In the genomic region with DNA sequence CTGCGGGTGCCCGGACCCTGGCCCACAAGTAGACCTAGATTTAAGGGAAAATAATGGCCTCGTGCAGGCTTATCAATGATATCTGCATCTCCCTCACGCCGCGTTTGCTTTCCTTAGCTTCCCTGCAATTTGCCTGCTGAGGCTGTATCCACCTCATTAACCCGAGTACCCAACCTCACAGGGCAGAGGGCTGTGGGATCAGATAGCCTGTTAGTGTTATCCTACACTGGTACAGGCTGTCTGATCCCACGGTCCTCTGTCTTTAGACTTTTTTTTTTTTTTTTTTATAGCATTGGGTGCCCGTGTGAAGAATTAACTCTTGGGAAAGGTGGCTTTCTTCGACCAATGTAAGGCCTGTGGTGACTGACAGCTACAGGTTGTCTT, we compare ENCODE assay signal across 20 mouse cellular contexts.
DNase-seq lines count a peak whose midpoint lies in the region; ATAC-seq and TF ChIP-seq lines count a peak whose summit lies in the region.
"Had no signal": no experiment of that assay in that cellular context is flagged by ENCODE, and none has a peak within 500 bp of the region (broad histone marks: within the 10 kb centered on the region; RNA-seq: fewer than 3 reads in every experiment).

No protein-coding gene starts in this region.

- no peak for TF ChIP-seq POLR2A in heart, adult 2 months (IDR thresholded peaks at IDR 0.05; ENCODE audit: insufficient read depth, low read depth, low read length)

- no peaks in the 10 kb centered on the region for H3K36me3 ChIP-seq in heart, embryonic 13.5 days
- H3K36me3 ChIP-seq in heart, adult 2 months (ENCODE audit: control insufficient read depth, insufficient read depth, low read length), result no peaks in the 10 kb centered on the region
- no peaks in the 10 kb centered on the region for H3K36me3 ChIP-seq in kidney, postnatal 0 days (ENCODE audit: insufficient read depth, low read length)
- H3K36me3 ChIP-seq in stomach, embryonic 14.5 days (ENCODE audit: control insufficient read depth, insufficient read depth, low read length), result no peaks in the 10 kb centered on the region
- no peaks in the 10 kb centered on the region for H3K36me3 ChIP-seq in stomach, postnatal 0 days (ENCODE audit: control insufficient read depth, insufficient read depth, low read length)
- H3K36me3 ChIP-seq: midbrain, embryonic 10.5 days; neural tube, embryonic 15.5 days had no signal

- no peaks in the 10 kb centered on the region for H3K9me3 ChIP-seq in heart, embryonic 13.5 days
- no peaks in the 10 kb centered on the region for H3K9me3 ChIP-seq in kidney, postnatal 0 days (replicated peaks; ENCODE audit: low read length)
- no peaks in the 10 kb centered on the region for H3K9me3 ChIP-seq in stomach, embryonic 14.5 days (ENCODE audit: control insufficient read depth, low read depth, low read length)
- H3K9me3 ChIP-seq in stomach, postnatal 0 days (ENCODE audit: control insufficient read depth, low read length), result no peaks in the 10 kb centered on the region
- H3K9me3 ChIP-seq: midbrain, embryonic 10.5 days; neural tube, embryonic 15.5 days had no signal

- H3K9ac ChIP-seq in heart, embryonic 13.5 days, result peak overlapping the region; percentile 44; the same call in 1 of the 2 replicates
- no peak overlapping the region for H3K9ac ChIP-seq in heart, adult 2 months (ENCODE audit: low read depth, low read length)
- no peak overlapping the region for H3K9ac ChIP-seq in kidney, postnatal 0 days (ENCODE audit: low read depth, low read length)
- no peak overlapping the region for H3K9ac ChIP-seq in stomach, embryonic 14.5 days (replicated peaks; ENCODE audit: low read depth, low read length)
- H3K9ac ChIP-seq in stomach, postnatal 0 days (ENCODE audit: low read length), result no peak overlapping the region
- H3K9ac ChIP-seq: neural tube, embryonic 15.5 days had no signal

- H3K4me2 ChIP-seq in heart, embryonic 13.5 days, result peak overlapping the region; percentile 53
- H3K4me2 ChIP-seq in kidney, postnatal 0 days (ENCODE audit: low read length), result peak overlapping the region; percentile 39
- H3K4me2 ChIP-seq in stomach, embryonic 14.5 days (replicated peaks; ENCODE audit: low read depth, low read length), result no peak overlapping the region
- no peak overlapping the region for H3K4me2 ChIP-seq in stomach, postnatal 0 days (replicated peaks; ENCODE audit: low read depth)
- H3K4me2 ChIP-seq: liver, embryonic 11.5 days; neural tube, embryonic 15.5 days had no signal

- H3K27ac ChIP-seq in heart, embryonic 13.5 days (replicated peaks), result no peak overlapping the region
- no peak overlapping the region for H3K27ac ChIP-seq in heart, adult 2 months
- no peak overlapping the region for H3K27ac ChIP-seq in kidney, postnatal 0 days
- no peak overlapping the region for H3K27ac ChIP-seq in stomach, embryonic 14.5 days (ENCODE audit: low read length)
- H3K27ac ChIP-seq in stomach, postnatal 0 days (replicated peaks), result no peak overlapping the region
- H3K27ac ChIP-seq: hindbrain, postnatal 0 days; layer of hippocampus, adult 2 months; midbrain, embryonic 10.5 days; neural tube, embryonic 15.5 days had no signal

- 49% methylated on average over 10 of the region's 10 CpGs for WGBS in heart, embryonic 13.5 days
- 55% methylated on average over 10 of the region's 10 CpGs for WGBS in heart, adult 2 months
- 23% methylated on average over 10 of the region's 10 CpGs for WGBS in kidney, postnatal 0 days
- 79% methylated on average over 10 of the region's 10 CpGs for WGBS in stomach, embryonic 14.5 days
- 77% methylated on average over 10 of the region's 10 CpGs for WGBS in stomach, postnatal 0 days

- no peak for TF ChIP-seq EP300 in heart, adult 2 months (IDR thresholded peaks at IDR 0.05; ENCODE audit: insufficient read depth, low read depth, low read length)
- TF ChIP-seq EP300 in stomach, postnatal 0 days (optimal IDR thresholded peaks at IDR 0.05), result no peak

- DNase-seq in heart, adult 2 months, result no peak
- DNase-seq in kidney, postnatal 0 days (ENCODE audit: low spot score), result peak; percentile 67
- no peak for DNase-seq in kidney, adult 18-20 months
- DNase-seq in stomach, postnatal 0 days (ENCODE audit: low spot score), result no peak
- DNase-seq in retina, postnatal 1 day, result peak; percentile 25
- no peak for DNase-seq in spleen, postnatal 10 days (ENCODE audit: low spot score in 2 of 2)
- DNase-seq: adrenal gland, postnatal 10 days; cerebellum, adult 11 months; cerebellum, postnatal 14 days; gastrocnemius, postnatal 36 days; kidney, adult 11 months had no signal

- no peak for TF ChIP-seq CTCF in heart, adult 2 months (IDR thresholded peaks at IDR 0.05)
- TF ChIP-seq CTCF in kidney, postnatal 0 days (IDR thresholded peaks at IDR 0.05; ENCODE audit: low read depth), result no peak
- TF ChIP-seq CTCF in stomach, postnatal 0 days (IDR thresholded peaks at IDR 0.05; ENCODE audit: low read depth), result no peak

- no peak for ATAC-seq in heart, embryonic 13.5 days (ENCODE audit: extremely low read depth, insufficient number of reproducible peaks, low FRiP score, low TSS enrichment)
- peak; percentile 77 for ATAC-seq in kidney, postnatal 0 days (replicated peaks; ENCODE audit: low FRiP score, low read depth)
- ATAC-seq in stomach, embryonic 14.5 days (ENCODE audit: insufficient number of reproducible peaks, insufficient read depth, low FRiP score, low read depth), result 0 out of 2 replicates have a peak, but pooled peaks have one; percentile 10
- ATAC-seq in stomach, postnatal 0 days (ENCODE audit: low FRiP score, low TSS enrichment), result no peak

- peaks cover 14% of the 10 kb centered on the region for H3K4me1 ChIP-seq in heart, embryonic 13.5 days
- H3K4me1 ChIP-seq in heart, adult 2 months (ENCODE audit: control insufficient read depth, insufficient read depth, low read length), result no peaks in the 10 kb centered on the region
- H3K4me1 ChIP-seq in kidney, postnatal 0 days (replicated peaks; ENCODE audit: insufficient read depth, low read length), result no peaks in the 10 kb centered on the region
- no peaks in the 10 kb centered on the region for H3K4me1 ChIP-seq in stomach, embryonic 14.5 days (ENCODE audit: control insufficient read depth, insufficient read depth, low read length)
- no peaks in the 10 kb centered on the region for H3K4me1 ChIP-seq in stomach, postnatal 0 days (replicated peaks; ENCODE audit: control insufficient read depth, insufficient read depth)

- H3K27me3 ChIP-seq in heart, embryonic 13.5 days (replicated peaks), result no peaks in the 10 kb centered on the region
- no peaks in the 10 kb centered on the region for H3K27me3 ChIP-seq in heart, adult 2 months (ENCODE audit: control insufficient read depth, insufficient read depth, low read length)
- no peaks in the 10 kb centered on the region for H3K27me3 ChIP-seq in kidney, postnatal 0 days (ENCODE audit: insufficient read depth, low read length)
- H3K27me3 ChIP-seq in stomach, embryonic 14.5 days (ENCODE audit: control insufficient read depth, insufficient read depth, low read length), result no peaks in the 10 kb centered on the region
- H3K27me3 ChIP-seq in stomach, postnatal 0 days (ENCODE audit: control insufficient read depth, insufficient read depth, low read length), result no peaks in the 10 kb centered on the region
- H3K27me3 ChIP-seq: neural tube, embryonic 15.5 days had no signal

- intact Hi-C loops in heart, adult 2 months (cut with DNase I), result no loop called here

- H3K79me2 ChIP-seq in heart, adult 2 months (replicated peaks; ENCODE audit: control insufficient read depth, insufficient read depth, low read length), result no peaks in the 10 kb centered on the region

- peak overlapping the region; percentile 13; the same call in 1 of the 2 replicates for H3K4me3 ChIP-seq in heart, embryonic 13.5 days
- no peak overlapping the region for H3K4me3 ChIP-seq in heart, adult 2 months
- no peak overlapping the region for H3K4me3 ChIP-seq in kidney, postnatal 0 days (replicated peaks; ENCODE audit: low read depth, low read length)
- H3K4me3 ChIP-seq in stomach, embryonic 14.5 days (ENCODE audit: low read depth, low read length), result no peak overlapping the region
- H3K4me3 ChIP-seq in stomach, postnatal 0 days (ENCODE audit: low read depth, low read length), result no peak overlapping the region
- H3K4me3 ChIP-seq: erythroblast, embryonic 14.5 days; layer of hippocampus, adult 2 months; midbrain, embryonic 10.5 days; myocyte; neural tube, embryonic 15.5 days had no signal

Comparison
In these comparisons a context has a peak if more than half of its experiments do, and no peak if none do; other contexts are left out.
1. ATAC-seq: peak in kidney, postnatal 0 days (single experiment) and stomach, embryonic 14.5 days (single experiment); none in heart, embryonic 13.5 days (single experiment) and stomach, postnatal 0 days (single experiment).
2. DNase-seq: peak in kidney, postnatal 0 days (single experiment) and retina, postnatal 1 day (single experiment); none in heart, adult 2 months (0 of 2), kidney, adult 18-20 months (single experiment), stomach, postnatal 0 days (single experiment) and spleen, postnatal 10 days (0 of 2).
3. H3K4me2 ChIP-seq: peak in heart, embryonic 13.5 days (single experiment) and kidney, postnatal 0 days (single experiment); none in stomach, embryonic 14.5 days (single experiment) and stomach, postnatal 0 days (single experiment).